Mouse (Mus musculus): ENCODE data around the gene Rbm25.

- no peak for TF ChIP-seq POLR2A (IDR thresholded peaks at IDR 0.05; ENCODE audit: borderline replicate concordance, low read depth, low read length)
- no peak for TF ChIP-seq CTCF (IDR thresholded peaks at IDR 0.05; ENCODE audit: low read depth, low read length)
These were observed 44.4 kb upstream of the Rbm25 start for GRCm38 (mm10) chr12:83586628-83587027.

Measured in bone marrow macrophage, adult 2 months (primary cell).